Mouse (Mus musculus) skeletal muscle tissue, adult 2 months (tissue): ENCODE data around the gene Mboat2.

ENCODE experiments used
- DNase-seq: peaks from one replicate; pipeline ENCODE4 v3.0.0-alpha.2; 2012; ENCODE audit warnings: low read depth, low spot score

The Mboat2 gene

DNA sequence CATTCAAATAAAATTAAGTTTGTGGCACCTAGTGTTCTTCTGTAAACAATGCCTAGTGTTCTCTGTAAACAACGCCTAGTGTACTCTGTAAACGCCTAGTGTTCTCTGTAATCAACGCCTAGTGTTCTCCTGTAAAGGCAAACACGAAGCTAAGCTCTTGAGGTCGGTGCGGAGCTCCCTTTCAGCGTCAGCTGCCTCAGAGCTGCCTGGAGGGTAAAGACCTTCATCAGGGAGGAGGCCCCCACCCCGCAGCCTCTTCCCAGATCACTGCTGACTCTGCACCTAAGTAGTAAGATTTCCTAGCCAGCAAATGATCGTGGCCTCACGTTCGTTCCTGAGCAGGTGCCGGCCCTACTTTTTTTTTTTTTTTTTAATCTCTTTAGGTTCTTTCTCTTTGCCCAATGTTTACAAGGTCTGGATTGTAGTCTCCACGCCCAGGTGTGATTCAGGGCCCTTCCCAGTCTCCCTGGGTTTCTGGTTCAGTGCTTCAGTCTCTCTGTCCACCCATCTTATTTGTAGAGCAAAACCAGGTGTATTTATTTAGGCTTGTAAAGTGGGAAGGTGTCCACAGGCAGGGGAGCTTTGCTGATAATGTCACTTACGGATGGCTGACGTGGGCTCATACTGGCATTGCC lies 181.2 kb downstream of the Mboat2 start:
- no peak for DNase-seq

DNA sequence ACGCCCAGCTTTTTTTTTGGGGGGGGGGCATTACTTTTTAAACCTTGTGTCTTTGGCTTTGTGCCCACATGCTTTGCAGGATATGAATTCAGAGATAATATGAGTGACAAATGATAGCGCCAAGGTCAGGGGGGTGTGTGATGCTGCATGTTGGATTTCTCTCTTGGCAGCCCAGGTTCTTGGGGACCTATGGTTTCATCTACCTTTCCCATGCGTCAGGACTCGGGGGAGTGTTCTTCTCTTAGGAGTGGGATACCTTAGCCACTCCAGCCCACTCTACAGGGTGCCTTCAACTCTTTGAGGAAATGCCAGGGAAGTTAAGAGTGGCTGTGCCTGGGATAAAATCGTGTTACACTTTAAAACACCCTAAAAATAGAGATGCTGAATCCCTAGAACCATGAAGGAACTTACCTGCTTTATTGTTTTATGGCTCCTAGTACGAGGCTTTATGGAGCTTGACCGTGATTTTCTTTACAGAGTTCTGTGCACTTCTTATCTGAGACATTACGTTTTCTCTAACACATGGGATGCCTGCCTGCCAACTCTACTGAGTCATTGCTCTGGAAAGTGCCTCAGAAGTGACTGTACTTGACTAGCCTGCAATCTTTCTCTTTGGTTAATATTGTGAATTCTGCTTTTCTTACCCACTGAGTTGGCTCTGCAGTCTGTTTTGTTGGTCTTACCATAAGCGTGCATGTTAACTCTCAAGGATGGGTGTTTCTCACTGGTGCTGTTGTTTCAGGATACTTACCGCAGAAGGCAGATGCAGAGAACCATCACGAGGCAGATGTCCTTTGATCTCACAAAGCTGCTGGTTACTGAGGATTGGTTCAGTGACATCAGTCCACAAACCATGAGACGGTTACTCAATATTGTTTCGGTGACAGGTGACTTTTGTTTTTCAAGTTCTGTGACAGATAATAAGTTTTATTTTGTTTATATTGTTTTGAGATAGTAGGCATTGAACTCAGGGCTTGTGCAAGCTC lies 182.2 kb downstream of the Mboat2 start:
- peak; percentile 22 for DNase-seq
